Mouse (Mus musculus): ENCODE measurements around the gene Myom3.
"Not testable (repeated sequence)": the region's sequence is repeated elsewhere in the genome, so short reads cannot be mapped to it uniquely, and the experiment has no call there.

The Myom3 gene

GRCm38 (mm10) chr4:135759356-135759976 is at the start of gene Myom3:
Gene Myom3 (plus strand): TSS chr4:135759715.
- no peak for DNase-seq

- no peak for DNase-seq
These were observed 49.1 kb upstream of the Myom3 start for GRCm38 (mm10) chr4:135710392-135710791.

- no peak for DNase-seq
These were observed 44.7 kb upstream of the Myom3 start for GRCm38 (mm10) chr4:135714776-135715175.

GRCm38 (mm10) chr4:135716438-135716837 is 43.1 kb upstream of the Myom3 start:
- DNase-seq = not testable (repeated sequence)

- DNase-seq = no peak
These were observed 36.8 kb upstream of the Myom3 start for GRCm38 (mm10) chr4:135722540-135723290.

GRCm38 (mm10) chr4:135726416-135726815 is 33.1 kb upstream of the Myom3 start:
- no peak for DNase-seq

GRCm38 (mm10) chr4:135727817-135728216 is 31.7 kb upstream of the Myom3 start, which contains the start of gene Il22ra1:
Gene Il22ra1 (plus strand): TSS chr4:135728172.
- peak; percentile 93 for DNase-seq

- DNase-seq = no peak
These were observed 29.3 kb upstream of the Myom3 start for GRCm38 (mm10) chr4:135730204-135730603.

GRCm38 (mm10) chr4:135730951-135731350 is 28.6 kb upstream of the Myom3 start:
- no peak for DNase-seq

GRCm38 (mm10) chr4:135733901-135734300 is 25.6 kb upstream of the Myom3 start:
- DNase-seq = no peak

- DNase-seq = no peak
These were observed 22.6 kb upstream of the Myom3 start for GRCm38 (mm10) chr4:135736903-135737302.

GRCm38 (mm10) chr4:135738237-135738636 is 21.3 kb upstream of the Myom3 start:
- no peak for DNase-seq

GRCm38 (mm10) chr4:135739148-135739547 is 20.4 kb upstream of the Myom3 start:
- DNase-seq = no peak

GRCm38 (mm10) chr4:135739672-135740071 is 19.8 kb upstream of the Myom3 start:
- no peak for DNase-seq

- no peak for DNase-seq
These were observed 16.0 kb upstream of the Myom3 start for GRCm38 (mm10) chr4:135743520-135743919.

GRCm38 (mm10) chr4:135744726-135745448 is 14.6 kb upstream of the Myom3 start:
- DNase-seq = no peak

GRCm38 (mm10) chr4:135745613-135746012 is 13.9 kb upstream of the Myom3 start:
- DNase-seq = no peak

GRCm38 (mm10) chr4:135750896-135751295 is 8.6 kb upstream of the Myom3 start:
- no peak for DNase-seq

GRCm38 (mm10) chr4:135752106-135752778 is 7.3 kb upstream of the Myom3 start:
- no peak for DNase-seq

GRCm38 (mm10) chr4:135752779-135753164 is 6.7 kb upstream of the Myom3 start:
- DNase-seq = no peak

- no peak for DNase-seq
These were observed 1.2 kb upstream of the Myom3 start for GRCm38 (mm10) chr4:135758331-135758730.

- DNase-seq = no peak
These were observed 690 bp upstream of the Myom3 start for GRCm38 (mm10) chr4:135758825-135759224.

GRCm38 (mm10) chr4:135761048-135761447 is 1.5 kb downstream of the Myom3 start:
- no peak for DNase-seq

Data from kidney, adult 11 months (tissue).